Mouse (Mus musculus): ENCODE data around the gene Sh3pxd2a.

Gene Sh3pxd2a

GRCm38 (mm10) chr19:47222841-47223557 is 241.2 kb downstream of the Sh3pxd2a start:
- DNase-seq: no peak

- peak; percentile 37 for DNase-seq
Observed at GRCm38 (mm10) chr19:47222154-47222840, 241.9 kb downstream of the Sh3pxd2a start.

DNA sequence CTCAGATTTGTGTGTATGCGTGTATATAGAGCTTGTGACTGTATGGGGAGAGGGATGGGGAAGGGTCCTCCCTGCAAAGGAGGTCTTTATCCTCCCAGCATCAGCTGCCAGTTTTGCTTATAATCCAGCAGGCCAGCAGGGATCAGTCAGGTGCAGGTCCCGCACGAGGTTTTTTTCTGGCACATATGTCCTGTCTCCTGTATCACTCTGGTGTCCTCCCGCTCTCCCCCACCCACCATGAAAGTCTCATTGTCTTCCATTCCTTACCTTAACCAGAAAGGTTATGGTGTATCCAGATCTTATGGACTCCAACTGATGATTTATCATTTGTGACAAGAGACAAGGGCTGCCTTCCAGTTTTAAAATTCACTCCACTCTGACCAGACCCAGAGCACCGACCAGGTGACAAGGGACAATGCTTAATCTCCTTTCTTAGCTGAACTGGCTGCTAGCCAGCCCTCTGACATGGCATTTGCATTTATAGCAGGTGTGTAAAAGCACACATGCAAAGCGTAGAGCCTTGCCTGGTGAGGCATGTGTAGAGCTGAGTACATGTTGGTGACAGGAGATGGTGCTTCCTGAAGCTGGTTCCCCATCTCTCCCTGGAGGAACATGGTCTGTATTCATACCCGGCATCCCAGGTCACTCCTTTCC is 242.6 kb downstream of the Sh3pxd2a start:
- peak; percentile 12 for DNase-seq

DNA sequence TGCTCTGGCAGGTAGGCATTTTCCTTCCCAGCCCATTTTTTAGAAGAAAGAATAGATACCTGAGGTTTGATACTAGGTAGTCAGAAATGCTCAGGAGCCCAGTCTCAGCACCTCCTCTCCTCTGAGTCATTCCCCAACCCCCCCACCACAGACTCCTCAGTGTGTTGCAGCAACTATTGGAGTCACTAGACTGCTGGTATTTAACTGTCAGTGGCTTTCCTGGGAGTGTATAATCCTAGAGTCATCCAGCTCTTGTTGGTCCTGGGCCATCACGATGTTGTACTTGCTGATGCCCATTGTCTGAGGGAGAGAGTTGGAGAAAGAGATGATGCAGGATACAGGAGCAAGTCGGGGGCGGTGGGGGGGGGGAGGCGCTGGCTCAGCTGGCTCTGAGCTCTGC is 243.2 kb downstream of the Sh3pxd2a start:
- DNase-seq: no peak

- DNase-seq: no peak
Observed at GRCm38 (mm10) chr19:47220232-47220631, 244.0 kb downstream of the Sh3pxd2a start.

DNA sequence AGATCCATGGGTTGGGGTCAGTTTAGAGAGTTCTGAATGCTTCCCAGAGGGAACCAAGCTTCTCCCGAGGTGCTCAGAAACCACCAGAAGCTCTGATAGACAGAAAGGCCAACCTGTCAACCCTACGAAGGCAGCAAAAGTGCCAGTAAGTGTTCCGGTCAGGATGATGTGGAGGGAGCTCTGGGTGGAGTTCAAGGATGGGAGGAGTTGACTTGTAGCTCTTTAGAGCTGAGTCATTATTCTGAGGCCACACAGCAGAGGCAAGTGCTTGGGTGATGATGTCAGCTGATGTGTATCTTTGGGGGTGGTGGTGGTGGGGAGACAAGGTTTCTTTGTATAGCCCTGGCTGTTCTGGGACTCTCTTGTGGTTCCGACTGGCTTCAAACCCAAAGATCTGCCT is 244.6 kb downstream of the Sh3pxd2a start:
- no peak for DNase-seq

GRCm38 (mm10) chr19:47216766-47217165 is 247.4 kb downstream of the Sh3pxd2a start:
- DNase-seq: no peak

- DNase-seq: peak; percentile 14
Observed at GRCm38 (mm10) chr19:47213470-47213869, 250.7 kb downstream of the Sh3pxd2a start.

- no peak for DNase-seq
Observed at GRCm38 (mm10) chr19:47212401-47212800, 251.8 kb downstream of the Sh3pxd2a start.

DNA sequence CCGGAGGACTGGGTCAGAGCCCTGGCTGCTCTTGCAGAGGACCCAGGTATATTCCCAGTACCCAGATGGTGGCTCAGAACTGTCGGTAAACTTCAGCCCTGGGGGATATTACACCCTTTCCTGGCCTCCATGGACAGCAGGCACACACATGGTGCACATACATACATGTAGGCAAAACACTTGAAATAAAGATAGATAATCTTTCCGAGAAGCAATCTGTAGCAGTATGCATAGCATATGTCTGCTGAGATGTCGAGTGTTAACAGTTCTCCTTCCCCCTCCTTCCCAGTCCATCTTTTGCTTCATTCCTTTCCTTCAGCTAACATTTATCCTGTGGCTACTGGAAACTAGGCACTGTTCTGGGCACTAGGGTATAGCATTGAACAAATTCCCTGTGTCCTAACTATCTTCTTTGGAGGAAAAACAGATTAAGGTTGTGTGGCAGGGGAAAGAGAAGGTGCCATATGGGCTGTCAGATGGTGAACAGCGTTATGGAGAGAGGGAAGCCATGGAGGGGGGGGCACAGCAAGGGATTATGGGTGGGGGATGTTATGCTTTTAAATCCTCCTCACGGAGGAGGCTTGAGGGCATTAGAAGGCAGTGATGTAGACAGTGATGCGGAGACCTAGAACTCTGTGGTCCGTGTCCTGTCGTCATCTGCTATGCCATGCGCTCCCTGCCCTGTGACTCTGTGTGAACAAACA is 252.4 kb downstream of the Sh3pxd2a start:
- peak; percentile 91 for DNase-seq

DNA sequence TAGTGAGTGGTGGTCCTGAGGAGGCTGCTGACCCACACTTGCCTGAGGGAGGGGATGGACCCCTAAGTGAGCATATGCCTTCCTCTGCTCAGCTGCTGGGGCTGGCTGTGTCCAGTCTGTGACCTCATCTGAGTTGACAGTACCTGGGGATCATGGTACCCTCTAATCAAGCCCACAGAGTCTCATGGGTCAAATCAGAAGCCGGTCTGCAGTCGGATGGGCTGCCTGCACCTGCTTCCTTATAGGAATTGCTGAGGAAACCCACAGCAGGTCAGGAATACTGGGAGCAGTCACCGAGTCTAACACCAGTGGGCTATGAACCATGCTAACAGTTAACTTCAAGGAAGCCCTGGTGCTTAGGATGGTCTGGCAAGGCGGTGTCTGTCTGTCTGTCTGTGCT is 253.8 kb downstream of the Sh3pxd2a start:
- no peak for DNase-seq

All from retina, postnatal 1 day (tissue).